Mouse (Mus musculus): ENCODE results near the gene Bco2. TPM values are rescaled to one million over a fixed set of nuclear protein-coding genes. Genes with fewer than 3 reads are reported as not detected.

Gene Bco2
- polyA plus RNA-seq, 2 experiments, result 0.28 to 0.33 TPM

GRCm38 (mm10) chr9:50485521-50485920 lies 69.5 kb downstream of the Bco2 start:
- WGBS (ENCODE audit: insufficient replicate concordance), result 20% methylated on average over 10 of the region's 10 CpGs
- H3K27me3 ChIP-seq (ENCODE audit: control insufficient read depth, insufficient read depth, low read length), result no peaks in the 10 kb centered on the region
- H3K4me2 ChIP-seq (ENCODE audit: low read depth), result peak overlapping the region; percentile 36; the same call in 1 of the 2 replicates
- peaks cover 0 to 5% of the 10 kb centered on the region in 2 experiments; a peak in 1 of 4 replicates for H3K4me1 ChIP-seq (replicated peaks; ENCODE audit: control insufficient read depth in 2 of 2, insufficient read depth in 2 of 2, low read length in 1 of 2)
- TF ChIP-seq EP300 (IDR thresholded peaks at IDR 0.05; ENCODE audit: low read depth), result no peak
- no peak for TF ChIP-seq CTCF (IDR thresholded peaks at IDR 0.05; ENCODE audit: low read depth)
- no peak overlapping the region for H3K27ac ChIP-seq
- DNase-seq (ENCODE audit: low read depth in 3 of 3, low spot score in 3 of 3), result no peak
- H3K36me3 ChIP-seq (replicated peaks; ENCODE audit: control insufficient read depth, insufficient read depth, low read depth), result no peaks in the 10 kb centered on the region
- no peaks in the 10 kb centered on the region for H3K9me3 ChIP-seq (ENCODE audit: control insufficient read depth, low read length)
- ATAC-seq (ENCODE audit: insufficient read depth), result no peak
- no peak overlapping the region for H3K4me3 ChIP-seq (ENCODE audit: insufficient read depth in 1 of 2, low read depth in 2 of 2, low read length in 2 of 2)
- H3K9ac ChIP-seq (replicated peaks), result no peak overlapping the region

Other genes with a start within 250 kb of the Bco2 start
- 66.7 and 136 TPM in 2 replicates for gene Rpl10-ps3, start 210.2 kb downstream of the Bco2 start, polyA plus RNA-seq (2012; rRNA removed)
- gene Rpl10-ps3, start 210.2 kb downstream of the Bco2 start, polyA plus RNA-seq (2014; fragmentation: Nextera tagmentation; extraction: Ambion mirVana), result 305 and 308 TPM in 2 replicates
- gene Plet1, start 60.7 kb downstream of the Bco2 start, polyA plus RNA-seq (2012; rRNA removed), result 0.11 and 0.17 TPM in 2 replicates
- gene Plet1, start 60.7 kb downstream of the Bco2 start, polyA plus RNA-seq (2014; fragmentation: Nextera tagmentation; extraction: Ambion mirVana), result 0.10 and 0.15 TPM in 2 replicates
- 16.0 and 23.7 TPM in 2 replicates for gene Pts, start 26.5 kb downstream of the Bco2 start, polyA plus RNA-seq (2012; rRNA removed)
- gene Pts, start 26.5 kb downstream of the Bco2 start, polyA plus RNA-seq (2014; fragmentation: Nextera tagmentation; extraction: Ambion mirVana), result 32.7 and 34.4 TPM in 2 replicates
- gene Il18, start 354 bp downstream of the Bco2 start, polyA plus RNA-seq (2012; rRNA removed), result 3.0 and 4.9 TPM in 2 replicates
- 8.1 and 9.7 TPM in 2 replicates for gene Il18, start 354 bp downstream of the Bco2 start, polyA plus RNA-seq (2014; fragmentation: Nextera tagmentation; extraction: Ambion mirVana)
- not detected in 2 replicates for gene Tex12, start 6.1 kb upstream of the Bco2 start, polyA plus RNA-seq (2012; rRNA removed)
- not detected in 2 replicates for gene Tex12, start 6.1 kb upstream of the Bco2 start, polyA plus RNA-seq (2014; fragmentation: Nextera tagmentation; extraction: Ambion mirVana)
- 167 and 179 TPM in 2 replicates for gene Sdhd, start 48.6 kb upstream of the Bco2 start, polyA plus RNA-seq (2012; rRNA removed)
- gene Sdhd, start 48.6 kb upstream of the Bco2 start, polyA plus RNA-seq (2014; fragmentation: Nextera tagmentation; extraction: Ambion mirVana), result 322 and 337 TPM in 2 replicates
- 111 and 153 TPM in 2 replicates for gene Timm8b, start 48.7 kb upstream of the Bco2 start, polyA plus RNA-seq (2012; rRNA removed)
- 248 and 263 TPM in 2 replicates for gene Timm8b, start 48.7 kb upstream of the Bco2 start, polyA plus RNA-seq (2014; fragmentation: Nextera tagmentation; extraction: Ambion mirVana)
- gene Pih1d2, start 62.1 kb upstream of the Bco2 start, polyA plus RNA-seq (2012; rRNA removed), result 0.18 and 0.78 TPM in 2 replicates
- 0.56 and 1.4 TPM in 2 replicates for gene Pih1d2, start 62.1 kb upstream of the Bco2 start, polyA plus RNA-seq (2014; fragmentation: Nextera tagmentation; extraction: Ambion mirVana)
- 2.9 and 4.7 TPM in 2 replicates for gene Nkapd1, start 62.3 kb upstream of the Bco2 start, polyA plus RNA-seq (2012; rRNA removed)
- gene Nkapd1, start 62.3 kb upstream of the Bco2 start, polyA plus RNA-seq (2014; fragmentation: Nextera tagmentation; extraction: Ambion mirVana), result 7.0 and 7.3 TPM in 2 replicates
- gene Dlat, start 104.6 kb upstream of the Bco2 start, polyA plus RNA-seq (2012; rRNA removed), result 7.0 and 14.4 TPM in 2 replicates
- 32.0 and 35.7 TPM in 2 replicates for gene Dlat, start 104.6 kb upstream of the Bco2 start, polyA plus RNA-seq (2014; fragmentation: Nextera tagmentation; extraction: Ambion mirVana)
- 0.56 and 0.57 TPM in 2 replicates for gene Dixdc1, start 184.3 kb upstream of the Bco2 start, polyA plus RNA-seq (2012; rRNA removed)
- 0.84 and 1.2 TPM in 2 replicates for gene Dixdc1, start 184.3 kb upstream of the Bco2 start, polyA plus RNA-seq (2014; fragmentation: Nextera tagmentation; extraction: Ambion mirVana)
- 1.8 and 2.2 TPM in 2 replicates for gene 2310030G06Rik, start 191.4 kb upstream of the Bco2 start, polyA plus RNA-seq (2012; rRNA removed)
- 2.1 and 2.3 TPM in 2 replicates for gene 2310030G06Rik, start 191.4 kb upstream of the Bco2 start, polyA plus RNA-seq (2014; fragmentation: Nextera tagmentation; extraction: Ambion mirVana)
- gene Cryab, start 196.1 kb upstream of the Bco2 start, polyA plus RNA-seq (2012; rRNA removed), result 1.7 and 2.7 TPM in 2 replicates
- gene Cryab, start 196.1 kb upstream of the Bco2 start, polyA plus RNA-seq (2014; fragmentation: Nextera tagmentation; extraction: Ambion mirVana), result 4.5 and 4.7 TPM in 2 replicates
- gene Hspb2, start 197.2 kb upstream of the Bco2 start, polyA plus RNA-seq (2012; rRNA removed), result 0.20 and 0.35 TPM in 2 replicates
- not detected in 2 replicates for gene Hspb2, start 197.2 kb upstream of the Bco2 start, polyA plus RNA-seq (2014; fragmentation: Nextera tagmentation; extraction: Ambion mirVana)
- gene Fdxacb1, start 213.1 kb upstream of the Bco2 start, polyA plus RNA-seq (2012; rRNA removed), result 4.0 and 5.2 TPM in 2 replicates
- gene Fdxacb1, start 213.1 kb upstream of the Bco2 start, polyA plus RNA-seq (2014; fragmentation: Nextera tagmentation; extraction: Ambion mirVana), result 9.4 and 12.8 TPM in 2 replicates
- 10.1 and 10.8 TPM in 2 replicates for gene Alg9, start 219.8 kb upstream of the Bco2 start, polyA plus RNA-seq (2012; rRNA removed)
- gene Alg9, start 219.8 kb upstream of the Bco2 start, polyA plus RNA-seq (2014; fragmentation: Nextera tagmentation; extraction: Ambion mirVana), result 12.7 and 13.5 TPM in 2 replicates
- 11.4 and 11.5 TPM in 2 replicates for gene 1110032A03Rik, start 220.3 kb upstream of the Bco2 start, polyA plus RNA-seq (2012; rRNA removed)
- gene 1110032A03Rik, start 220.3 kb upstream of the Bco2 start, polyA plus RNA-seq (2014; fragmentation: Nextera tagmentation; extraction: Ambion mirVana), result 15.8 and 16.9 TPM in 2 replicates

All from liver, embryonic 14.5 days (tissue).